Mouse (Mus musculus) megakaryocyte-erythroid progenitor cell, adult 5-6 weeks (primary cell): Measurements from ENCODE around the gene Pgm2. TPM values are rescaled to one million over a fixed set of nuclear protein-coding genes. Genes with fewer than 3 reads are reported as not detected.
A peak's percentile ranks its signal among the peaks of the same experiment; 100 is the strongest.

Experiments
- ATAC-seq: replicated peaks from 2 replicates; pipeline ENCODE4 v1.8.0; 2016; ENCODE audit warnings: mild to moderate bottlenecking, inconsistent platforms; ENCODE audit not compliant: severe bottlenecking, poor library complexity, low FRiP score, low TSS enrichment
- total RNA-seq, 2 experiments: library from RNA; stranded (forward) in 1 of 2; stranded (reverse) in 1 of 2; fragments of 200-1000, 215-1000 nt in 1 of 2; fragments of >200 nt in 1 of 2; fragmentation: Nextera tagmentation in 1 of 2; gene quantifications; 2 replicates each; pipeline ENCODE4 v1.2.3; 2014 to 2017

Gene Pgm2
- 44.1 and 49.9 TPM in 2 replicates for total RNA-seq (2014; fragmentation: Nextera tagmentation)
- 63.1 and 65.8 TPM in 2 replicates for total RNA-seq (2017)

DNA sequence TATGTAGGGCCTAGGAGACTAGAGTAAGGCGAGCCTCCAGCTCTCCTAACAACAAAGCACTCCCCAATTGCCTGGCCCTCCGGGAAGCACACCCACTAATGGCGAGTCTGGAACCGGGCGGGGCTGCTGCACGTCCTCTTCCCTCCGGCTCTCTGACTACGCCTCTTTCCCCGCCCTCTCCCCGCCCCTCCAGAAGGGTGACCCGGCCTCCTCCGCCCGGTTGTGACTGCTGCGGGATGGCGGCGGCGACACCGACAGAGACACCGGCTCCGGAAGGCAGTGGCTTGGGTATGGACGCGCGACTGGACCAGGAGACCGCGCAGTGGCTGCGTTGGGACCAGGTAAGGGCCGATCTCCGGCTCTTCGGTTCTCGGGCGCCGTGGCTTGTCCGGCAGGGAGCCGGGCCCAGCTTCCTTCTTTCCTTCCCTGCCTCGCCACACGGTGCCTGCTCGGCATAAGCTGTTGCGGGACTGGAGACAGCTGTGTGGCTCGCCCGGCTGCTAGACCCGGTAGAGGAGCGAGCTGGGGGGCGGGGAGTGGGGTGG, at the start of gene Pgm2:
TSS of gene Pgm2 (plus strand) at position 203 of the 545 bp plus-strand sequence.
- ATAC-seq, result peak; percentile 93

DNA sequence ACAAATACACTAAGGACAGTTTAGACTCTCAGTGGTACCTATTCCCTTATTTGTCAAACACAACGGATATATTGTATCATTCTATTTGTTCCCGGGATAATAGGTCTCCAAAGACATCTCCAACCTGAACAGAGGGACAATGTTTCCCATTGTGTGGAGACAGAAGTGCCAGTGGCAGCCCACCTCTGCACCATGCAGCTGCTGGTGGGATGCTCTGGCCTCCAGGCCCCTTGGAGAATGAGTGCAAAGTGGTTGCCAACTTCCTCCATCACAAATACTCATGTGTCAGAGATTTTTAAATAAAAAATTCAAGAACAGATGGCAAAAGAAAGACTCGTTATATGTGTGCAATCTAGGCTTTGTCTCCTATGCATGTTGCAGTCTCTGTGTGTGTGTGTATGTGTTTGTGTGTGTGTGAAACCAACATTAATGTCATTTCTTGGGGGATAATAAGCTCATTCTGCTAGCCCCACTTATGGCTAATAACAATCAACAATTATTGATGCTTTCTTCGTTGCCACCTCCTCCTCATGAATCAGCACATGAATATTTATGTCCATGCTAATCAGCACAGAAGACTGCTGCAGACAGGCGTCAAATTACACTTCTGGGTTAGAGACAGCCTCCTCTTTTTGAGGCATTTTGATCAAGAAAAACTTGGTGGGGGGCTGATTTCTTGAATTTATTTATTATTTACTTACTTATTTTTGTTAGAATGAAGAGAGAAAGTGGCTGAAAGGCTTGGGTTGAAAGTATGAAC, 48.9 kb upstream of the Pgm2 start:
- ATAC-seq, result no peak

DNA sequence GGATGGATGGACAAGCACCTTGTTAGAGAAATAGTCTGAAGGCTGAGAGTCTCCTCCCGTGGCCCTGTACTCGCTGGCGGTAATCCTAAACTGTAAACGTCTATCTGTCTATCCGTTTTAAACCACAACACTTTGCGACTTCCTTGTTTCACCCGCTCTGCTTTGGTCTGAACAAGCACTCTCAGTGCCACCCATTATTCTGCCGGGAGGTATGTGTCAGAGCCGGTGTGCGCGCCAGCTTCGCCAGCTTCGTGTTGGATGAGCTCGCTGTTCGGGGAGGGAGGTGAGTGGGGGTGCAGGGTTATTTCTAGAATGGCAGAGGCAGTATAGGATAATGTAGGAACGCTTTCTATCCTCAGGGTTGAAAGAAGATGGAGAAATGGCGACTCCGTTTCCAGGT, 48.0 kb upstream of the Pgm2 start:
- ATAC-seq, result peak; percentile 58

DNA sequence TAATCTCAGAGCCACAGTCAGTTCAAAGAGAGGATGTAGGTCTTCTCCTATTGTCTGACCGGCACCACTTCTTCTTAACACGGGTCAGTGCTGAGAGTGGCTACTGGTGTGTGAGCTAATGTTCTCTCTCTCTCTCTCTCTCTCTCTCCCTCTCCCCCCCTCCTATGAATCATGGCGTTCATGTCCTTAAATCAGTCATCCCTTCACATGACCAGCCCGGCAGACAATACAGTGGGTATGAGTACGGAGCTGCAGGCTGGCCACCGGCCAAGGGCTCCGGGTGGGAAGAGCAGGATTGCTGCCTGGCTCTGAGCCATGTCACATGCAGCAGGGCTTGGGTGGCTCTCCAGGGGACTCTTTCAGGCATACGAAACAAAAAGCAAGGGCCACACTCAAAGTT, 47.2 kb upstream of the Pgm2 start:
- ATAC-seq, result 0 out of 2 replicates have a peak, but pooled peaks have one; percentile 14

DNA sequence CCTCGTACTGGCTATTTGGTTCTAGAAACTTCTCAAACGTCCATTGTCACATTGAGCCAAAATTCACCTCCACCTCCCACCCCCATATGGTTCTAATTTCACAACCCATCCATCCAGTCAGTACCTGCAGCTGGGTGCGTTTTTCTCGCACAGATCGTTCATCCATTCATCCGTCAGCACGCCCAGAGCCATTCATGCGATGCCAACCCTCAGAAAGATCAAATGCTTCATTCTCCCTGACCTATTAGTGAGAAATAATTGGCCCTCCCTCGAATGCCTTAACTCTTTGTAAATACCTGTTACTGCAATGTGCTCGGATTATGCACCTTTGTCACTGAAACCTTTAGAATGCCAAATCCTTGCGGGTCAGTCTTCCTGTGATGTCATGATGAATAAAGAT, 45.8 kb upstream of the Pgm2 start:
- ATAC-seq, result no peak

DNA sequence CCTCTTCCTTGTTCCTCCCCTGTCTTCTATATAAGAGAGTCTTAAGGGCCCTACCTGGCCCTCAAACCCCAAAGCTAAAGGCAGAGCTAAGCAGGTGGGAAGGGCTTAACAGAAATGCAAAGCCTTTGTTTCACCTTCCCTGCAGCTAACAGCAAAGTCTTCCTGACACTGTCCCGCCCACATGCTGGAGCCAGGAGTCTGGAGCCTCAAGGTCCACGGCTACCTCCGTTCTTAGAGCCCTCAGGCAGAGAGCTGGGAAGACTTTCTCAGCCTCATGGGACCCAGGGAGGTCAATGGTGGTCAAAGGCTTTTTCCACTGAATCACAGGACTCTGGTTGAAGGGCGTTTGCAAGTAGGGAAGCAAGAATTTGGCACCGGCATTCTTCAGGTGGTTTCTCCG, 44.8 kb upstream of the Pgm2 start:
- no peak for ATAC-seq

DNA sequence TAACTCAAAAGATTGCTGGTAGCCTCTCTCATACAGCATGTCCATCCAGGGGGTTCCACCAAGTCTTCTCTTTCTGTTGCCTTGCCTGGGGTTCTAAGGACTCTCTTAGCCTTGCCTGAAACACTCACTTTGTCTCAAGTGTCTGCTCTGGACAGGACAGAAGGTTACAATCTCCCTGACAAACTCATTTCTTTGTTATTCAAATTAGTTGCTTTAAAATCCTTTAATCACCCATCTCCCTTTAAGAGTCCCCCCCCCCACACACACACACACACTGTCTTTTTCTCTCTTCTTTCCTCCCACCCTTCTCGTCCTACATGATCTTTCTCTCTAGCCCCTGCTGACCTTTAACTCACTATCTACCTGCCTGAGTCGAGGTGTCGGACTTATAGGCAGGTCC, 44.1 kb upstream of the Pgm2 start:
- ATAC-seq, result no peak

DNA sequence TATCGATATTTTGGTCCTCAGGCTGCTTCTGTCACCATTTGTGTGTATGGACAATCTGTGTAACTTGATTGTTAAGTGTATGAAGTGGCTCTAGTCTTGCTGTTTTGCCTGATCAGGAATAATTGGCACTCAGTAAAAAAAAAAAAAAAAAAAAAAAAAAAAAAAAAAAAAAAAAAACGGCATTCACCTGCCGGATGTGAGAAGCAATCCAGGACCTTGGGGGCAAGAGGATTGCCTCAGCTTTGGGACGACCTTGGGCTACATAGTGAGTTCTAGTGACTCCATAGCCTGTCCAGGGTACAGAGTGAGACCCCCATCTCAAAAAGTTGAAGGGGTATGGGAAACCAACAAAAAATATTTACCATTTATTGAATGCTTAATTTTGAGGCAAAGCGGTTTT, 43.5 kb upstream of the Pgm2 start:
- no peak for ATAC-seq

DNA sequence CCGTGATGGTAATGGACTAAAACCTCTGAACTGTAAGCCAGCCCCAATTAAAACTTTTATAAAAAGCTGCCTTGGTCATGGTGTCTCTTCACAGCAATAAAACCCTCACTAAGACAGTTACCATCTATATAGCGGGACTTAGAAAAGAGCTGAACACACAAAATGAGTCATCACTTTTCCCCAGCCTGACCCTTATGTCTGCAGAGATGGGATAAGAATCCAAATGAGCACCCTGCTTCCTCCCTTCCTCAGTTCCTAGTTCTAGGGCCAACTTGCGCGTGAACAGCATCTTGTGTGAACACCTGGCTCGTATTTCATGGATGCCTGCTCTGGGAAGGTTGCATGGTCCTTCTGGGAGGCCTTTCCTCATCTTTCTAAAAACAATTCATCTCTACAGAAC, 39.7 kb upstream of the Pgm2 start:
- ATAC-seq, result no peak

DNA sequence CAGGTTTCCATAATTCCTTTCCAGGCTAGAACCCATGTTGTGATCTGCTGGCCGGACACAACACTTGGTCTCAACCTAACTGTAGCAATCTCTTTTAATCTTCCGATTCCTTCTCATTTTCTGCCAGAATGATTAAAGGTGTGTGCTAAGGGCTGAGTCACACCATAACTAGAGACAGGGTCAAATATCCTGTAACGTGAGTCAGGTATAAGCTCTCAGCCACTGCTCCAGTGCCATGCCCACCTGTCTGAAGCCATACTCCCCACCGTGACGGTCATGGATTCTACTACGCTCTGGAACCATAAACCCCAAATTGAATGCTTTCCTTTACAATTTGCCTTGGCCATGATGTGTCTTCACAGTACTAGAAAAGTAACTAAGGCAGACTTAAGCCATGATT, 36.5 kb upstream of the Pgm2 start:
- no peak for ATAC-seq

DNA sequence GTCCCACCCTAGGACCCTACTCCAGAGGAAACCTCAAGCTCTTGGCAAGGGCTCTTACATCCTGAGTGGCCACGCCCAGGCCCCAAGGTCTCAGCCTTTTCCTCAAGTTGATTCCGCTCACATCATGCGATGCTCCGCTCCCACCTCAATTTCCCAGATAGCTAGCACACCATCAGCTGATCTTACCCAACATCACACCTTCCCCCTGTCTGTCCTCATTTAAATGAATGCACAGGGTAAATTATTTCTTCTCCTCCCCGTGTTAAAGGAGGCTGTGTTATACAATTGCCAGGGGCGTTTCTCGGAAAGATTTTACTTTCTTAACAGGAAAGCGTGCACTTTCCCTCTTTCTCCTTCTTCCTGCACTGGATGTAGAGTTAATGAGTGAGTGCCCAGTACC, 31.9 kb upstream of the Pgm2 start:
- no peak for ATAC-seq

DNA sequence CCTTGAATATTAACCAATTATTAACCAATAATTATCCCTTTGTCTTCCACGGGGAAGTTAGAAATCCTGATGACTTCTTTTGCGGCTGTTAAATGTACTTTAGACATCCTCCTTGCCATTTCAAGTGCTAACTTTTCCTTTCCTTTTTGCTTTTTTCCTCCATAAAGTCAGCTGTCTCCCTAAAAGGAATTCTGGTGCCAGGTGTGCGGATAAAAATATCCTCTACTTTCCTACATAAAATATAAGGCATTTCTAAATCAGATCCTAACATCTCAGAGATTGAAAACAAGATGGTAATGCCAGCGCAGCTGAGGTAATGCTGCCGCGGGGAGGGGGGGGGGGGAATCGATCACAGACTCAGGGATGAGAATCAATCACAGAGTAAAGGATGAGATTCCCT, 31.1 kb upstream of the Pgm2 start:
- no peak for ATAC-seq

DNA sequence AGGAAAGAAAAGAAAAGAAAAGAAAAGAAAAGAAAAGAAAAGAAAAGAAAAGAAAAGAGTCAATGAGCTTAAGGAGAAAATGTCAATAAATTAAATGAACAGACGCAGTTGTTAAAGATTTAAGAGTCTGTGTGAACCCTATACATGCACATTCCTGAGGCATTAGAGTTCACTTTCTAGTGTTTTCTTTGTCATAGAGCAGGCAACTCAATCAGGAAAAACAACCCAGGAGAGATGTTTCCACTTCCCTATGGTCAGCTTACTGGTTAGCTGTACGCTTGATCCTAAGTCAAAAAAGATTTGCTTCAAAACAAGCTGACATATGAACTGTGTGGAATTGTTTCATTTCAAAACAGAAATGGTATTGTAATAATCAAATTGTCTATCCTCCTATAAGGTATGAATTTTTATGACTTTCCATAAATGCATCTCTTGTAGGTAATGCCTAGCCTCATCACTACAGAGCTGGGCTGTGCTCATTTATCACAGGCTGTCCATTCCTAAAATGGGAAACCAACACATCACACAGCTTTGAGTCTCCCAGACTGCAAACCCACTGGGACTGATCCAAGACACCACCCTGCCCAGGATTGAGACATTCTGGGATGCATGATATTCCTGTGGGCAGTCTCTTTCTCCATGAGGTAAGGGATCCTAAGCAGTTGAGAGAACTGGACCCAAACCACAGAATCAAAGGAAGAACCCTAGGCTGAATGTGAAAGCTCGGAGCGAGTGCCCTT, 29.7 kb upstream of the Pgm2 start:
- no peak for ATAC-seq

DNA sequence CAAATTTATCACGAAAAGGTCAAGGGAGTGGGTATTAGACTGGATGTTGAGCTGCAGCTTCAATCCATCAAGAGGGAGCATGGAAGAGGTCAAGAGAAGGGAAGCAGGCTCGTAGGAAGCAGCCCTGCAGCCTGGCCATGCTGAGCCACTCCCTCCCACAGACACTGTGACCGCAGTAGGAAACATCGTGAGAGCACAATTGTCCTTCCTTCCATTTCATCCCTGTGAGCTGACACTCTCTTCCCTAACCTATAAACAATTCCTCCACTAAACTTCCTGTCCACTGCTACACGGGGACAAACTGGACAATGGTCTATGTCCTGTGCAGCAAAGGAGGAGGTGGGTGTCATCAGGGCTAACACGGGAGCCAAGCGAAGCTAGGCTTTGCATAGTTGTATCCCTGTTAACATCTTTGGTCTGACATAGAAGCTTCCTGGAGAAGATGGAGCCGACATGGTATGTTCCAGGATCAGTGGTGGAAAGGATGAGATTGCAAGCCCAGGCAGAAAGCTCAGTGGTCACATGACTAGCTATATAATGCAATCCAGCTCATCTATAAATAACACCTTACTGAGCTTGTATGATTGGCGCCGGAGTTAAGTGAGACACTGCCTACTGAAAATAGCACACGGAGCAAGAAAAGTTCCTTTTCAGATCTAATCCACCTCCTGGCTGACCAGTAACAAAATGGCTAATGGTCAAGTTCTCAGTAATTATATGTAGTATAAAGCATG, 29.0 kb upstream of the Pgm2 start:
- ATAC-seq, result no peak

DNA sequence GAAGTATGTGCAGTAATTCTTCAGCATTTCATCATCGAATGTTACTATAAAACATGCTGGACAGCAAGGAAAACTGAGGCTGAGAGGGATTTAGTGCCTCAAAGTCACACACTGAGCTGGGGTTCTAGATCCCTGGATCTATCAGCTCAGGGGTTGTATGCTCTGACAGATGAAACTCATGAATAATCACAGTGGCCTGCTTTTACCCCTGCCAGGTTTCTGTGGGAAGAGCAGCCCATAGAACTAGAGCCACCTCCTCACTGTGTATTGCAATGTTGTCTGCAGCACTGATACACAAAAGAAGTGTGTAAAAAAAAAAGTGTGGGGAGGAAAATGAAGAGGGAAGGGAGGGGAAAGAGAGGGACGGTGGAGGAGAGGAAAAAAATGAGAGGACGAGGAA, 28.3 kb upstream of the Pgm2 start:
- ATAC-seq, result no peak

DNA sequence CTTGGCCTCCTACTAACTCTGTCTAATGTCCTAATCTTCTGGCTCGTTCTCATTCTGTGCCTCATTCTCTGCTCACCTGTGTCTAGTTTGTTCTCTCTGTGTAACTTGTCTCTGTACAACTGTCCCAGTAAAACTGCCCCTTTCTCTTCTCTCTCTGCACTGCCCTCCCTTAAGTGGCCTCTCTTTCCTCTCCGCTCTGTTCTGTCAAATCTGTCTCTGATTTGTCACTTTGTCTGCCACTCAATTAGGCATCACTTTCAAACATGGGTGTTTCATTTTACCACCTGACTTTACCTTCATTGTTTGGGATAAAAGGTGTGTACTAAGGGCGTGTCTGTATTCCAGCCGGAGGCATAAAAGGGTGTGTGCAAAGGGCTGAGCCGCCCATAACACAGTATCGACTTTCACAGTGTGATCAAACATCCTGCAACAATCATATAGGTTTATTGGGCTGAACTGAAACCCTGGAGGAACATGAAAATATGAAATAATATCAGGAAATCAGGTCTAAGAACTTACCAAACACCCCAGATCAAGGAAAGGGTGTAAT, 27.2 kb upstream of the Pgm2 start:
- ATAC-seq, result no peak

DNA sequence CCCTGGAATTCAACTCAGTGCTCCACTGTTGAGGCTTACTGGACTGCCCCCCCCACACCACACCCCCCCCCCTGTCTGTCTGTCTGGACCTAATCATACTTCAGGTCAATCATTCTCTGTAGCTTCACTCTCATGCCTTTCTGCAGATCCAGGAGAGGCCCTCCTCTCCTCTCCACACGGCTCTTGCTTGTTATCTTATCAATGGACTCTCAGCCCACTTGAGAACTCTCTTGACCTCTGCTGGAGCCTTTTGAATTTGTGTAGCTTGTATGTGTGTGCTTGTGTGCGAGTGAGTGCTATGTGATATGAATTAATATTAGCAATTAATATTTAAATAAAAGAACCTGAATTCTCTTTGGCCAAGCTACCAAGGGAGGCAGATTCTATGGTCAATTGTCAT, 26.6 kb upstream of the Pgm2 start:
- no peak for ATAC-seq

DNA sequence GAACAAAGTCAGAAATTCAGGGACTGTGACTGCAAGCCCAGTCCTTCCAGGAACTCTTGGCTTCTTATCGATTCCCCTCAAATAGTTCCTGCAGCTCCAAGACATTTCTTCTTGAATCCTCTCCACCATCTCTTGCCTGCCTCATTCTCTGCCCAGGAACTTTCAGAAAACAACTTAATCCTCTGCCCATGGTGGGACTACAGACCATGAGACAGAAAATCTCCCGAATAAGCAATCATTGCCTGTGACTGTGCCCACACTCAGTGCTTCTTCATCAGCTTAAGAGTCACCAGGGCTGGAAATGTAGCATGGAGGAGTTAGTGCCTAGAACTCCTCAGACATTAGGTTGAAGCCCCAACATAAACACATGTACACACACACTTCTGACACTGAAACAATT, 25.2 kb upstream of the Pgm2 start:
- ATAC-seq, result no peak

DNA sequence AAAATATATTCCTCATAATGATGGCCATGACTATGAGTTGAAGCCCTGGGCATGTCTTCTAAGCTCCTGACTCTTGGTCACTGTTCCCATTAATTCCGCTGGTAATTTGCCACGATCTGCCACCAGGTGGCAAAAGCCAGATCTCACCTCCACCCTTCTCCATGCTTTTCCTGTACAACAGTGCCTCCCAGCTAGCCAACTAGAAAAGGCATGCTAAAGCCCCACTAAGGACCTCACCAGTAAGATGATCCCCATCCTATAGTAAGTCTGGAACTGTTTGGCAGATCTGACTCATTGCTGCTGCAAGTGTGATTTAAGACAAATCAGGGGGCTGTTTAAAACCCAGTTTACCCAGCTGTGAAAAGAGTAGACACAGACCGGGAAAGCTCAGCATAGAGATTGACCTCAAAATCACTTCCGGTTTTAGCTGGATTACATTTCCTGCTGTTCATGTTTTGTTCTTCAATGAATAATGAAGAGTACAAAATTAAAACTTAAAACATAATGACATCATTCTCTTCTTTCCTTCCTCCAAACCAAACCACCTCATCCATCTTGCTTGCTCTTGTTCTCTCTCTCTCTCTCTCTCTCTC, 22.6 kb upstream of the Pgm2 start:
- peak; percentile 99 for ATAC-seq
